Mouse (Mus musculus) hindbrain, embryonic 12.5 days (tissue): ENCODE measurements around the gene Gm20503. TPM values are rescaled to one million over a fixed set of nuclear protein-coding genes. Genes with fewer than 3 reads are reported as not detected.

ENCODE experiments used
- ATAC-seq: fragments of 200-750 bp; cut with Nextera tagmentation; 2 replicates; pipeline ENCODE4 v1.8.0; 2017; ENCODE audit warnings: moderate TSS enrichment; ENCODE audit not compliant: low FRiP score
- H3K27ac ChIP-seq: fragments of 300-500 bp; sonication (generic); 2 replicates; pipeline ENCODE4 v1.5.1; 2016; ENCODE audit warnings: mild to moderate bottlenecking
- H3K27me3 ChIP-seq: fragments of 300-500 bp; sonication (generic); 2 replicates; pipeline ENCODE4 v1.6.1; 2016; ENCODE audit warnings: mild to moderate bottlenecking
- H3K36me3 ChIP-seq: fragments of 300-500 bp; sonication (generic); 2 replicates; pipeline ENCODE4 v1.6.1; 2016; ENCODE audit warnings: mild to moderate bottlenecking
- H3K4me1 ChIP-seq: fragments of 300-500 bp; sonication (generic); 2 replicates; pipeline ENCODE4 v1.6.1; 2016
- H3K4me2 ChIP-seq: fragments of 300-500 bp; sonication (generic); replicated peaks from 2 replicates; pipeline ENCODE4 v1.6.1; 2016; ENCODE audit warnings: mild to moderate bottlenecking
- H3K4me3 ChIP-seq: fragments of 300-500 bp; sonication (generic); 2 replicates; pipeline ENCODE4 v1.5.1; 2016; ENCODE audit warnings: mild to moderate bottlenecking
- H3K9ac ChIP-seq: fragments of 300-500 bp; sonication (generic); 2 replicates; pipeline ENCODE4 v1.6.1; 2016; ENCODE audit warnings: mild to moderate bottlenecking, moderate library complexity
- H3K9me3 ChIP-seq: fragments of 300-500 bp; sonication (generic); replicated peaks from 2 replicates; pipeline ENCODE4 v1.6.1; 2016; ENCODE audit warnings: mild to moderate bottlenecking
- WGBS: fragments of 180-500 bp; shearing (Covaris S2); methylation state at CpG from one replicate; pipeline ENCODE4 v1.1.7; 2016; 5-methylcytosine and 5-hydroxymethylcytosine counted together
- polyA plus RNA-seq: library from polyadenylated mRNA; unstranded; fragments of >200 nt; fragmentation: Nextera tagmentation; extraction: Ambion mirVana; gene quantifications from 2 replicates; pipeline ENCODE4 v1.2.1, GENCODE M21; 2016

Gene Gm20503
- polyA plus RNA-seq, 1 experiment from 2014 or later: 14.6 TPM

DNA sequence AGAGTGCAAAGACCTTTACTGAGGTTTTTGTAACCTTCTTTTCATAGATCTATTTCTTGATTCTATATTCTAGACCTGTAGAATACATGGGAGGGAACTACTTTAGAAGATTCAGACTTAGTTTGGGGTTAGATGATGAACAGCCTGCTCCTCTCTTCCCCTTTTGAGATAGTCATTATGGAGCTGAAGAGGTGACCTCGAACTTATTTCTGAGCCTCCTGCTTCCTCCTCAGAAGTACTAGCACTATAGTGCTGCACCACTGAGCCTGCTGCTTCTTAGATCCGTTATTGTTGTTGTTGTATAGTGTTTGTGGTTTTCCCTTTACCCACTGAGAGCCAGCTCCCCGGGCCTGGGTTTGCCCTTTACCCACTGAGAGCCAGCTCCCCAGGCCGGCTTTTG is 6.7 kb downstream of the Gm20503 start:
- H3K9ac ChIP-seq: no peak overlapping the region
- H3K36me3 ChIP-seq: no peaks in the 10 kb centered on the region
- H3K4me3 ChIP-seq: no peak overlapping the region
- peaks cover 7% of the 10 kb centered on the region for H3K4me1 ChIP-seq
- no peaks in the 10 kb centered on the region for H3K27me3 ChIP-seq
- ATAC-seq: no peak
- no peak overlapping the region for H3K27ac ChIP-seq
- WGBS: 66% methylated on average over 4 of the region's 4 CpGs
- H3K4me2 ChIP-seq: no peak overlapping the region
- H3K9me3 ChIP-seq: no peaks in the 10 kb centered on the region

DNA sequence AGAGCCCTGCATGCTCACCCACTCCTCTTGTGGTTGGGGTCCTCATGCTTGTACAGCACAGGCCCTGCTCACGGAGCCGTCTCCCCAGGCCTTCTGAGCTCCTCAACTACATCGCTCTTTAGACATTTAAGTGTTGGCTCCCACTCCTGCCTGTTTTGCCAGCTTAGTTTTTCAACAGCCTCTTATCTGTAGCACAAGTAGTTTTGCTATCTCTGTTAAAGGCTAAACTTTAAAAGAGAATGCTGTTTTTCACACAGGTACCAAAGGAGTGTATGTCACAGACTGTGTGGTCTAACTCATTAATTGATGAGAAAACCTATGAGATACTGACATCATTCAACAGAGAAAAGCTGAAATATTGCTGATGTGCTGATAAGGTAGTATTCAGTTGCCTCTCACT is 8.4 kb downstream of the Gm20503 start:
- H3K4me1 ChIP-seq: no peaks in the 10 kb centered on the region
- no peak for ATAC-seq
- no peak overlapping the region for H3K4me3 ChIP-seq
- no peaks in the 10 kb centered on the region for H3K27me3 ChIP-seq
- no peak overlapping the region for H3K27ac ChIP-seq
- no peak overlapping the region for H3K4me2 ChIP-seq
- no peak overlapping the region for H3K9ac ChIP-seq
- 89% methylated on average over 3 of the region's 3 CpGs for WGBS
- no peaks in the 10 kb centered on the region for H3K36me3 ChIP-seq
- no peaks in the 10 kb centered on the region for H3K9me3 ChIP-seq

DNA sequence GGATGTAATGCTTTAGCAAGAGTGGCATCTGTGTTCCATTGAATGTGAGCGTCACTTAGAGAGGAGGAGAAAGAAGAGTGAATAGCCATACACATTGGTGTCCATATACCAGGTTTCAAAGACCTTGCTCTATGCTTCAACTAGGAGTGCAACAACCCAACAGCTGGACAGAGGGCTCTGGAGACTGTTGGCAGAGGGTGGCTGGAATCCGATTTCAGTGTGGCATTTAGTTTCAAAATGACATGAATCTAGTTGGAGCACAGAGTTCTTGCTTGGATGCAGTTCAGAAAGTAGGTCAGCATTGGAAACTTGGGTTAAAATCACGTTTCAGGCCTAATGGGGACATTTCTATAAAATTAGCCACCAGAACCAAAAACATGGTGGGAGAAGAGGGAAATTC is 12.2 kb downstream of the Gm20503 start:
- no peaks in the 10 kb centered on the region for H3K27me3 ChIP-seq
- 89% methylated on average over 3 of the region's 3 CpGs for WGBS
- no peak overlapping the region for H3K9ac ChIP-seq
- no peaks in the 10 kb centered on the region for H3K4me1 ChIP-seq
- no peaks in the 10 kb centered on the region for H3K9me3 ChIP-seq
- H3K4me3 ChIP-seq: no peak overlapping the region
- H3K27ac ChIP-seq: no peak overlapping the region
- peaks cover 9% of the 10 kb centered on the region for H3K36me3 ChIP-seq
- H3K4me2 ChIP-seq: no peak overlapping the region
- no peak for ATAC-seq

DNA sequence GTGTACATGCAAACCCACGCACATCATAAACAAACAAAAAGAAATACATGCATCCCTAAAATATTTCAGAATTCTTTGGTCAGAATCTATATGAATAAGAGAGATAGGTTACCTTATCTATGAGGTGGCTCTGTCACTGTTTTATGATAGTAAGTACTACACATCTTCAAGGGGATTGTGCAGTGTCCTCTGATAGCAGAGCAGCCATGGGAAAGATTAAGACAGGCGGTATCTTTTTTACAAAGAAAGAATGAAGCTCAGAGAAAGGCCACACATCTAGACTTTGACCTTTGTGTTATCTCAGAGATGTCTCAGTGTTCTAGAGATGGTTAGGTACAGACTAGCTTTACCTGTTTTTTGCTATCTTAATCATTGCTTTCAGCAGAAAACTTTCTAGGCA is 13.9 kb downstream of the Gm20503 start:
- H3K4me3 ChIP-seq: no peak overlapping the region
- no peak overlapping the region for H3K27ac ChIP-seq
- no peak for ATAC-seq
- H3K36me3 ChIP-seq: peaks cover 19% of the 10 kb centered on the region
- no peaks in the 10 kb centered on the region for H3K9me3 ChIP-seq
- H3K4me2 ChIP-seq: no peak overlapping the region
- H3K27me3 ChIP-seq: no peaks in the 10 kb centered on the region
- no peak overlapping the region for H3K9ac ChIP-seq
- H3K4me1 ChIP-seq: no peaks in the 10 kb centered on the region
- WGBS: 94% methylated on average over 2 of the region's 2 CpGs

DNA sequence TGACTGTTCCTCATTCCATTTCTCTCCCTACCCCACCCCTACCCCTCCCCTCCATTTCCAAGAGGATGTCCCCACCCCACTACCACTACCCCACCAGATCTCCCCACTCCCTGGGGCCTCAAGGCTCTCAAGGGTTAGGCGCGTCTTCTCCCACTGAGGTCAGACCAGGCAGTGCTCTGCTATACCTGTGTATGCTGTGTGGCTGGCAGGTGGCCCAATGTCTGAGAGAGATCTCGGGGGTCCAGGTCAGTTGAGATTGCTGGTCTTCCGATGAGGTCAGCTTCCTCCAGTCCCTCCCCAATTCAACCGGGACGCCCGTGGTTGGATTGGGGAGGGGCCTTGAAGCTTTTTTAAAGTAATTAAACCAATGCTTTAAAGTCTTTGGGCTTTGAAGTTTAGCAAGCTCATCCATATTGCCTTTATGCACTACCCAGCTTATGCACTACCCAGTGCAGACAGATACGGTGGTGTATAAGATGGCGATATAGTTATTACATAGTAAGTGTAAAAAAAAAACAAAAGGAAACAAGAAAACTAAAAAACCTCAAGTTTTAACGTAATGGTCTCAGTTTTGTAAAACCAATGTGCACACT is 31.4 kb downstream of the Gm20503 start:
- H3K9me3 ChIP-seq: no peaks in the 10 kb centered on the region
- no peaks in the 10 kb centered on the region for H3K27me3 ChIP-seq
- H3K4me1 ChIP-seq: peaks cover 7% of the 10 kb centered on the region; the same call in 1 of the 2 replicates
- no peak; the same call in 1 of the 2 replicates for ATAC-seq
- 80% methylated on average over 10 of the region's 10 CpGs for WGBS
- H3K4me3 ChIP-seq: peak overlapping the region; percentile 75
- peaks cover 4% of the 10 kb centered on the region for H3K36me3 ChIP-seq
- H3K4me2 ChIP-seq: peak overlapping the region; percentile 65
- H3K9ac ChIP-seq: no peak overlapping the region
- H3K27ac ChIP-seq: no peak overlapping the region; the same call in 1 of the 2 replicates

DNA sequence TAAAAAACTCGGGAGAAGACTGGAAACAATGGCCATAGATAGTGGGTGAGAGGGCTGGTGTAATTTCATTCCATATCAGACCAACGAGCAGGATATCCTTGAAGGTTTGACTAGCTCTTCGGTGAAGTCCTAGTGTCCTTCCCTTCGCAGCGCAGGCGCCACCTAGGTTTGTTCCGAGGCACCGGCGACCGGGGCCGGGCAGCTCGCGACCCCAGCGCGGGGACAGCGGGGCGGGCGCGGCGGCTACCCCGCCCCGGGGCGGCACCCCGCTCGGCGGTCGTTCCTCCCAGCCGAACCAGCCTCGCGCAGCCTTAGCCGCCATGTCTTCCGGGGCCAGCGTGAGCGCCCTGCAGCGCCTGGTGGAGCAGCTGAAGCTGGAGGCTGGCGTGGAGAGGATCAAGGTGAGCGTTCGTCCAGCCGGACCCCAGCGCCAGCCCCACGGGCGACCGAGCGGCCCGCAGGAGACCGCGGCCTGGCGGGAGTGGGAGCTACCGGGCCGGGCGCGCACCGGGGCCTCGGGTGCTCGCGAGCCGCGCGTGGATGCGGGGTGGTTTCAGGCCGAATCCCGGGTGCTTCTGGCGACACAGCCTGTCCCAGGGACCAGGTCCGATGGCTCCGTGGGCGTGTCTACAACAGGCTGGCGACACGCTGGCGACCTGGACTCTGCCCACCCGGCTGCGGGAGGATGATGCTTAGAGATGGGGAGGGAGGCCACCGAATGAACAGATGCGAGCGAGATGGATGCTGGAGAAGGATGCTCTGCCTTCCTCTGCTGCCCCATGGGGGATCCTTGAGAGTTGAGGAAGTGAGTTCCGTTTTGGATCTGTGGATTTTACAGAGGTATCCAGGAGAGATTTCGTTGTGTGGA is 32.1 kb downstream of the Gm20503 start, which contains the start of gene Gng10:
Gng10 (plus strand) TSS at position 171 of the 868 bp plus-strand sequence.
- Histone ChIP-seq H3K36me3 (peaks cover 5% of the 10 kb centered on the region; the same call in 1 of the 2 replicates), H3K27ac (peak within 1 kb of the TSS; percentile 92), H3K9ac (peak within 1 kb of the TSS; percentile 86), H3K4me3 (peak within 1 kb of the TSS; percentile 75), H3K9me3 (no peaks in the 10 kb centered on the region), H3K27me3 (no peaks in the 10 kb centered on the region), H3K4me2 (peak within 1 kb of the TSS; percentile 65), H3K4me1 (peaks cover 7% of the 10 kb centered on the region; the same call in 1 of the 2 replicates)
- 10% methylated on average over 73 of the region's 76 CpGs for WGBS
- peak; percentile 89 for ATAC-seq

DNA sequence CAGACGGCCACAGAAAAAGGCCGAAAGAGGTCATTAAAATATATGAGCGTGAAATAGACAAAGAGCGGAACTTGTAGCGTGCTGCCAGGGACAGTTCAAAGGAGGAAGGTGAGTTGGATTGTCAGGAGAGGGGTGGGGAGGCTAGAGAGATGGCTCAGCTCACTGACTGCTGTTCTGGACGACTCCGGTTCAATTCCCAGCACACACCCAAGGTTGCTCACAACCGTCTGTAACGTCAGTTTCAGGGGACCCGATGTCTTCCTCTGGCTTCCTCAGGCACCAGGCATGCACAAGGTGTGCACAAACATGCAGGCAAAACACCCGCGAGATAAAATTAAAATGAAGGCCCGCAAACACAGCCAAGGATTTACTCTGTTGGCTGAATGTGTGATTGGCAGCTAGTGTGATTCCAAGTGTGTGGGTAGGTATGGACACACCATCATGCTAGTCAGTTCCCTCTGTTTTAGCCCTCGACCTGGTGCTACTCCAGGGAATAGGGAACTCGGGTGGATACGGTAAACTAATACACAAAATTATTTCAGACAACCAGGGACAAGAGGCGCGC is 32.9 kb downstream of the Gm20503 start:
- H3K27me3 ChIP-seq: no peaks in the 10 kb centered on the region
- H3K4me2 ChIP-seq: peak overlapping the region; percentile 65
- peak overlapping the region; percentile 75 for H3K4me3 ChIP-seq
- peaks cover 7% of the 10 kb centered on the region; the same call in 1 of the 2 replicates for H3K4me1 ChIP-seq
- H3K9me3 ChIP-seq: no peaks in the 10 kb centered on the region
- ATAC-seq: peak; percentile 24
- WGBS: 58% methylated on average over 18 of the region's 18 CpGs
- H3K36me3 ChIP-seq: peaks cover 5% of the 10 kb centered on the region
- peak overlapping the region; percentile 92 for H3K27ac ChIP-seq
- H3K9ac ChIP-seq: peak overlapping the region; percentile 86

DNA sequence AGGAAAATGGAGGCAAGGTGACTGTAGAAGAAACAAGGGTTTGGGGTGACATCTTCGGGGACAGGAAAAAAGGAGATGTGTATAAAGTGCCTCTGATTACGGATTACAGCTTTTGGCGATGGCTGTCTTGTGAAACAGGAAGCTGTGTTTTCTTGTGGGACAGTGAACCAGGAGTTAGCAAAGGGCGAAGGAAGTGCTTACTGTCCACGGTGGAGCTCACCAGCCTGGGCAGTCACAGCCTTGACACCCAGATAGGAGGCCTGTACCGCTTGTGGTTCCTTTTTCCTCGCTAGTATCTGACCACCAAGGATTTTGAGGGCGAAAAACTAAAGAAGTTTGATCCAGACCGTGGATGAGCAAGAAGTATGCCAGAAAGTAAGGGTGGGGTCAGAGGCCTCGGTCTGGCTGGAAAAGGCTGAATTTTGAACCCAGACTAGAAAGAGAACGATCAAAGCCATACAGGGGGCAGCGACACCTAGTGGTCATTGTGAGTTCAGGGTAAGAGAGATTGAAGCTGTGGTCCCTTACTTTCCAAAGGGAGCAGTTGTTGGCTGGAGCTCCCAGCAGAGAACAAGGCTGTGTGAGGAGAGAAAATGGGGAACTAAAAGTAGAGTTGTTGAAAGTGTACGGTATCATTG is 33.6 kb downstream of the Gm20503 start:
- no peak for ATAC-seq
- no peaks in the 10 kb centered on the region for H3K27me3 ChIP-seq
- no peaks in the 10 kb centered on the region for H3K9me3 ChIP-seq
- H3K36me3 ChIP-seq: peaks cover 7% of the 10 kb centered on the region
- no peak overlapping the region for H3K4me2 ChIP-seq
- peaks cover 7% of the 10 kb centered on the region; the same call in 1 of the 2 replicates for H3K4me1 ChIP-seq
- no peak overlapping the region for H3K27ac ChIP-seq
- H3K9ac ChIP-seq: no peak overlapping the region
- 52% methylated on average over 13 of the region's 13 CpGs for WGBS
- no peak overlapping the region for H3K4me3 ChIP-seq

DNA sequence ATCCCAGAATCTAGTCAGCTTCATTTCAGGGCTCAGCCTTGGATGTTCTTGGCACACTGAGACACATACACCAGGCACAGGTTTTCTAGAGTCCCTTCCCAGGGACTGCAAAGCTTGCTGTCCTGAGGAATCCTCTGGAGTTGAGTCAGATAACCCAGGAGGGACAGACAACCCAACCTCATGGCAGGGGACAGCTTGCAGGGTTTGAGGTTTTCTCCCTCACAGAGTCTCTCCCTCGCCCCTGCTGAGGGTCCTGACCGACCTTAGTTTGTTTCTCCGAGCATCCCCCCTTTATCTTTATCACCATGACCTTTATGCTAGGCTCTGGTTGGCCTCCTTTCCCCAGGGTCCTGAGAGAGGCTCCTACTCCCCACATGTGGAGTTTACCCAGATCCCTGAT is 34.5 kb downstream of the Gm20503 start:
- H3K4me1 ChIP-seq: peaks cover 7% of the 10 kb centered on the region; the same call in 1 of the 2 replicates
- no peak overlapping the region for H3K27ac ChIP-seq
- H3K9me3 ChIP-seq: no peaks in the 10 kb centered on the region
- no peak overlapping the region for H3K4me2 ChIP-seq
- peaks cover 7% of the 10 kb centered on the region for H3K36me3 ChIP-seq
- ATAC-seq: no peak
- H3K9ac ChIP-seq: no peak overlapping the region
- no peaks in the 10 kb centered on the region for H3K27me3 ChIP-seq
- 91% methylated on average over 3 of the region's 3 CpGs for whole genome bisulfite sequencing
- H3K4me3 ChIP-seq: no peak overlapping the region

DNA sequence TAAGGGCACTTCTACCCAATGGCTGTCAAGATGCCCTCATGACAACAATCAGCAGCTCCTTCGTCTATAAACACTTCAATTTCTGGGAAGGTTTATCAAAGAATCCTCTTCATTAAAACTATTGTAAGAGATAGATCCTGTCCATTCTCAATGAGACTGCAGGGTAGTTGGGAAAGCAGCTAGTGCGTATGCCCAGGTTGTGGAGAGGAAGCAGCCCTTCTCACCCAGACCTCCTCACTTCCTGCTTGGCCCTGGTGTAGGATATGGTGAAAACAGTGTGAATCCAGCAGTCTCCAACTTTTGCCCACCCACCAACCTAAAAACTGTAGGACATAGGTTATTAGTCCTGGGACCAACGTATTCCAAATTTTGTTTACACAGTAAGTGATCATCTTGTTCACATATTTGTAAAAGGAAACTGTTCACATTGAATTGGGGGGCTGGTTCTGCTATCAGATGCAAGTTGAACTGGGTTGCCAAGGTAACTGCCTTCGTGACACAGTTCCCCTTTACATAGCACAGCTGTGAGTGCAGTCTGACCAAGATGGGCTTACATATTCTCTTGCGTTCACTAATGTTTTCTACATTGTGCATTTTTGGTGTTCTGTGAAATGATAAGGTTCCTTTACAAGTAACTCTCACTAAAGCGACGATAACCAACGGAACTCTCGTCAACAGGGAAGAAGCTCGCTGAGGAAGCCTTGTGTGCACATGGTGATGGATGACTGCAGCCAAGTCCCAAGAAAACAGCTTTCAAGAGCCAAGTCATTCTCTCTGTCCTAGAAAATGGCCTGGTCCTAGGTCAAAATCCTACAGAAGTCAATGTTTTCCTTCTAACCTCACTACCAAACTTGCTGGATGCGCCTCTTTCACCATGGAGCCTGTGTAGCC is 37.6 kb downstream of the Gm20503 start:
- Histone ChIP-seq H3K9me3 (no peaks in the 10 kb centered on the region), H3K9ac (no peak overlapping the region), H3K4me3 (no peak overlapping the region), H3K4me2 (no peak overlapping the region), H3K27me3 (no peaks in the 10 kb centered on the region), H3K36me3 (peaks cover 10% of the 10 kb centered on the region), H3K4me1 (peaks cover 4% of the 10 kb centered on the region; the same call in 1 of the 2 replicates), H3K27ac (no peak overlapping the region)
- 87% methylated on average over 11 of the region's 11 CpGs for WGBS
- no peak for ATAC-seq

DNA sequence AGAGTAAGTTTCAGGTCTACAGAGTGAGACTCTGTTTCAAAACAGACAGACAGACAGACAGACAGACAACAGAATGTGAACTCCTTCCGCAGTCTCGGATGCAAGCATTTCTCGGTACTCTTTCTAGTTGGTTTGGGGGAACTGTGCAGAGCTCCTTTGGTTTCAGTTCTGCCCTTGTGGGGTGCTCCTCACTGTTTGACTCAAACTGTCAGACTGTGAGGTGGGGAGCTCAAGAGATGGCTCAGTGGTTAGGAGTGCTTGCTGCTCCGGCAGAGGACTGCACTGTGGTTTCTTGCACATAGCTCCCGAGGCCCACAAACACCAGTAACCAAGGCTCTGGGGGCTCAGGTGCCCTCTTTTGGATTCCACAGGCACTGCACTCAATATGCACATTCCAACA is 40.1 kb downstream of the Gm20503 start:
- no peak overlapping the region for H3K4me3 ChIP-seq
- H3K27ac ChIP-seq: no peak overlapping the region
- H3K36me3 ChIP-seq: peaks cover 10% of the 10 kb centered on the region
- H3K9me3 ChIP-seq: no peaks in the 10 kb centered on the region
- no peak overlapping the region for H3K9ac ChIP-seq
- peaks cover 8% of the 10 kb centered on the region for H3K4me1 ChIP-seq
- no peak for ATAC-seq
- H3K4me2 ChIP-seq: no peak overlapping the region
- 98% methylated on average over 5 of the region's 5 CpGs for WGBS
- no peaks in the 10 kb centered on the region for H3K27me3 ChIP-seq
